Mouse (Mus musculus): ENCODE data around the gene Rbbp8nl. TPM values are rescaled to one million over a fixed set of nuclear protein-coding genes. Genes with fewer than 3 reads are reported as not detected.

Rbbp8nl gene
- not detected in 2 replicates for polyA plus RNA-seq (2015; fragmentation: Nextera tagmentation; extraction: Ambion mirVana)

DNA sequence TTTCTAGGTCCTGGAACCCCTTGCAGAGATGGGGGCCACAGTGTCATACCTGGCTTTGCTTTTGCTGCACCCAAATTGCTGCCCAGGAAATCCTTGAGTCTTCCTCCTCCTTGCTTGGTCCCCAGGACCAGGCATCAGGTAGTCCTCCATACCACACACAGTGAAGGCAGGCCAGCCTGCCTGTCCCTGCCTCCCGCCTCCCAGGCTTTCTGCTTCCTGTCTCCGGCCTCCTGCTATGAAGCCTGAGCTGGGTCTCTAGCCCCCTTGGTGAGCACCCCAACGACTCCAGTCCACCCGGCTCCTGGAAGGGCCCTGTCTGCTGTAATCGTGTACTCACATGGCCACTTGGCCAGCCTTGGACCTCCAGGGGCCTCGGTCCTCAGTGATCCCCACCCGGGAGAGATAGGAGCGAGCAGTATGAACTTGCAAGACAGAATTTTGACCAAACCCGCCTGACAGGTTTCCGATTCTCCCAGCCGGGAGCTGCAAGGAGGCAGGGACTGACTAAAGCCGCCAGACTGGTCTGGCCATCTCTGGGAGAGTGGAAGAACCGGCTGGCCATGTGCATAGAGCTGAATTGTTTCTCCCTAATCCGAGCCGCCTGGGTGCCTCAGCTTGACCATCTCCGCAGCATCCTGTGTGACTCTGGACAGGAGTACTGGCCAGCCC lies at the start of gene Rbbp8nl:
Gene Rbbp8nl (minus strand): TSS at position 440 of the 669 bp plus-strand sequence.

DNA sequence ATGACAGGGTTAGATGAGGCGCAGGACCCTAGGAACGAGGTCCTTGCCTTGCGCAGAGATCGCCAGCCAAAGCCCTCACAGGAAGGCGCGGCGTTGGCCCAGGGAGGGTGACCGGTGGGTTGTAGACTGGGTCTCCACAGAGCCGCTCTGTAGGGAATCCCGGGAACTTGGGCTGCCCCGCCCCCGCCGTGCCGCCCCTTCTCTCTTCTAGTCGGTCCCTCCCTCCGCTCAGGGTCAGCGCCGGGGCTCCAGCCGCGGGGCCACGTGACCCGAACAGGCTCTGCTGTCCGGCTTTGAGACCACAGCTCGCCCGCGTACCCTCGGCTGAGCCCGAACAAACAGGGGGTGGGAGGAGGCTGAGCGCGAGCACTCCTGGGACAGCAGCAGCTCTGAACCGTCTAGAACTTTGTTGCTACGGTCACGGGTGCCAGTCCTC lies 44.9 kb upstream of the Rbbp8nl start, which contains the start of gene Gata5:
Gene Gata5 (minus strand): TSS at position 149 of the 436 bp plus-strand sequence.

DNA sequence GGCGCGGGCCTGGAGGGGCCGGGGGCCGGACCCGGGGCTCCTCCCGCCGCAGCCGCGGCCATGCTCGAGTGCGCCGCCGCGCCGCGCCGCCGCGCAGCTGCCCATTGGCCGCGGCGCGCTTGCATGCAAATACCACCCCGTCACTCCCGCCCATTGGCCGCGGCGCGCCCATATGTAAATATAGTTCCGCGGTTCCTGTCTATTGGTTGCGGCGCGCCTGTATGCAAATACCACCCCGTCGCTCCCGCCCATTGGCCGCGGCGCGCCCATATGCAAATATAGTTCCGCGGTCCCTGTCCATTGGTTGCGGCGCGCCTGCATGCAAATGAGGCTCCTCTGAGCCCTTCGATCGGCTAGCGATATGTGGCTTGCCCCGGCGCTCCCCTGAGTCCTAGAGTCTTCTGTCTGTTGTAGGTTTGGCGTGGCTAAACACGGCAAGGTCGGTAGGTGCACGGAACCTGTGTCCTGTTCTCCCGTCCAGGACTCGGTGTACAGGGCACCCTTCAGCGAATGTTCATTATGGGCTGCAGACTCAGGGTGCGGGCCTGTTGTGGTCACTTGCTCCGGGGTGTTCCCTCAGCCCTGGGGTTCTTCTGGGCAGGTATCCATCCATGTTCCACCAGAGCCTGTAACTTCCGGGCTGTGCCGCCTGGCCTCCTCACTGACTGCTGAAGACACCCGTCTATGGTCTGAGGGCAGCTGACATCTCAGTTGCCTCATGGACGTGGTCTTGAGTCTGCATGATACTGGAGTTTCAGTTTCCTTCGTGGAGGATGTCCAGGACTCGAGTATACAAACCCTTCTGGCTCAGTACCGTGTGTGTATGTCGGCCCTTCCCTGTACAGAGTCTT lies 16.1 kb downstream of the Rbbp8nl start, which contains the start of gene Cables2:
Gene Cables2 (minus strand): TSS at position 103 of the 851 bp plus-strand sequence.

DNA sequence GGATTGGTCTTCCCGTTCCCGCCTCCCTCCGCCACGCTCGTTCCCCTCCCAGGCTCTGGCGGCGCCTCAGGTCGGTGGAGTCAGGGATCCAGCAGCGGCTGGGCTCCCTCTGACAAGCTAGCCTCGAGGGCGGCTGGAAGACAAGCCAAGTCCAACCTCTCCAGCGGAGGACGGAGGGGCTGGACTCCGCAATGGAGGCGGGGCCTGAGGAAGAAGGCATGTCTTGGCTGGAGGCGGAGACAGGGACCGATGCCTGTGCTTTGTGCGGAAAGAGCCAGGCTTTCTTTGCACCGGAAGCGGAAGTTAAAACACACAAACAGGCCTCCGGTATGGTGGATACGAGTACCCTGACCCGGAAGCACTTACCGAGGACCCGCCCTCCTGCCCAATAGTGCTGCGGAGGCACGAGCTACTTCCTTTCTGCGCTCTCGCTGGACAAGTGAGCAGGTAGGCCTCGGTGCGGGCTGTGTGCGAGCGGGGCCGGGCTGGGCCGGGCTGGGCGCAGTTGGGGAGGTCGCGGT lies 32.6 kb downstream of the Rbbp8nl start, which contains the start of gene Rps21:
Gene Rps21 (plus strand): TSS at position 377 of the 521 bp plus-strand sequence.

Other genes with a start within 250 kb of the Rbbp8nl start
- gene Psma7, start 247.4 kb downstream of the Rbbp8nl start, polyA plus RNA-seq (2015; fragmentation: Nextera tagmentation; extraction: Ambion mirVana) = 420 and 434 TPM in 2 replicates
- gene Ss18l1, start 247.4 kb downstream of the Rbbp8nl start, polyA plus RNA-seq (2015; fragmentation: Nextera tagmentation; extraction: Ambion mirVana) = 0.67 and 1.1 TPM in 2 replicates
- gene Mtg2, start 219.3 kb downstream of the Rbbp8nl start, polyA plus RNA-seq (2015; fragmentation: Nextera tagmentation; extraction: Ambion mirVana) = 10.8 and 13.2 TPM in 2 replicates
- not detected in 2 replicates for gene Hrh3, start 185.4 kb downstream of the Rbbp8nl start, polyA plus RNA-seq (2015; fragmentation: Nextera tagmentation; extraction: Ambion mirVana)
- 18.1 and 21.8 TPM in 2 replicates for gene Osbpl2, start 170.6 kb downstream of the Rbbp8nl start, polyA plus RNA-seq (2015; fragmentation: Nextera tagmentation; extraction: Ambion mirVana)
- 113 and 118 TPM in 2 replicates for gene Adrm1, start 118.4 kb downstream of the Rbbp8nl start, polyA plus RNA-seq (2015; fragmentation: Nextera tagmentation; extraction: Ambion mirVana)
- 4.5 and 6.5 TPM in 2 replicates for gene Lama5, start 64.0 kb downstream of the Rbbp8nl start, polyA plus RNA-seq (2015; fragmentation: Nextera tagmentation; extraction: Ambion mirVana)
- 829 and 881 TPM in 2 replicates for gene Rps21, start 32.5 kb downstream of the Rbbp8nl start, polyA plus RNA-seq (2015; fragmentation: Nextera tagmentation; extraction: Ambion mirVana)
- gene Cables2, start 16.4 kb downstream of the Rbbp8nl start, polyA plus RNA-seq (2015; fragmentation: Nextera tagmentation; extraction: Ambion mirVana) = 6.9 and 7.4 TPM in 2 replicates
- 0.30 and 0.58 TPM in 2 replicates for gene Gata5, start 44.8 kb upstream of the Rbbp8nl start, polyA plus RNA-seq (2015; fragmentation: Nextera tagmentation; extraction: Ambion mirVana)
- 0.77 and 1.2 TPM in 2 replicates for gene Slco4a1, start 166.4 kb upstream of the Rbbp8nl start, polyA plus RNA-seq (2015; fragmentation: Nextera tagmentation; extraction: Ambion mirVana)
- 0.04 and 0.05 TPM in 2 replicates for gene Ntsr1, start 210.1 kb upstream of the Rbbp8nl start, polyA plus RNA-seq (2015; fragmentation: Nextera tagmentation; extraction: Ambion mirVana)